Mouse (Mus musculus): ENCODE measurements at regions not wholly inside any gene's neighbourhood (a gene's known extent, or its start where the extent isn't known, plus 50 kb on each side); places are given as distances from the start of the nearest gene placed in this dataset.

- no peak for DNase-seq
These were observed 292.7 kb upstream of the Rtl1 start for GRCm38 (mm10) chr12:109892834-109893233.

- DNase-seq = no peak
These were observed 293.5 kb upstream of the Rtl1 start for GRCm38 (mm10) chr12:109893657-109894056.

DNA sequence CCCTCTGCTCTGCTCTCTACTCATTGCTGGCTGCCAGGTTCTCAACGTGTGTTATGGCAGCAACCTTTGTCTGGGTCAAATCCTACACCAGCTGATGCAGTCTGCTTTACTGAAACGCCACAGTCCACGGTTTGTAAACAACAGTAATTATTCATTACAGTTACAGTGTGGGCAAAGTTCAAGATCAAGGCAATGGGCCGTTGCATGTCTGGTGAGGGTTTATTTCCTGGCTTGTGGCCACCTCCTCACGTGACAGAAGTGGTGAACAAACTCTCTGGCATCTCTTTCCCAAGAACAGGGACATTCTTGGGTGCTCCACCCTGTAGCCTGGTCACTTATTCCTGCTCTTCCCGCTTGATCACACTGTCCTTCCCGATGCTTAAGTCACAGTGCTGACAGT lies 295.3 kb upstream of the Rtl1 start:
- no peak for DNase-seq

DNA sequence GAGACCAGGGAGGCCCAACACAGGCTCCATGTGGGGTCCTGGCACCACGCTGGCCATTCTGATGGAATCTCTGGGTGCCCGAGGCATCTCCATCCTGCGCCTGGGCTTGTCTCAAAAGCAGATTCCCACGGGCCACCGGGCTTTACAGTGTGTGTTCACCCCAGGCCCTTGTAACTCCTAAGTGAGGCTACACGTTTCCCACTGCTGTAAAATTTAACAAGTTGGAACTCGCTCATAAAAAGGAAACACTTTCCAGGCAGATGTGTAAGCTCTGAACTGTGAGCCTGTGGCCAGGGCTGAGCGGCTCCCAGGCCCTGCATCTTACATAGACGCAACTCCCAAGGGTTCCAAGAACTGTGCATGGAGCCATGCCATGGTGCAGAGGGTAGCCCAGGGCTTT lies 296.3 kb upstream of the Rtl1 start:
- DNase-seq = no peak

DNA sequence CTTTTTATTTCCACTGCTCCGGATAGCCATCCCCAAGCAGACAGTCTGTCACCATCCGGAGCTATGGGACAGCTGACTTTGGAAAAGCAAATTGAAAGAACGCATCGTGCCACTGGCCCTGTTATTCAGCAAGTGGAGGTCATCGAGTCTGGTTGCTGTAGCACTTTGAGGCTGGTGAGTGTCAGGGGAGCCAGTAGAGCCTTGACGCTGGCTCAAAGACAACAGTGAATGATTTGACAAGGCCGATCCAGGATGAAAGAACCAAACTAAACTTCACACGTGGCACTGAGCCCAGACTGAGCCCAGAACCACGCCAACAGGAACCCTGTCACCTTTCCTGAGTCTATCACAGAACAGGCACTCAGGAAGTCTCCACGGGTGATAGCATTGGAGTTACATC lies 296.8 kb upstream of the Rtl1 start:
- no peak for DNase-seq

DNA sequence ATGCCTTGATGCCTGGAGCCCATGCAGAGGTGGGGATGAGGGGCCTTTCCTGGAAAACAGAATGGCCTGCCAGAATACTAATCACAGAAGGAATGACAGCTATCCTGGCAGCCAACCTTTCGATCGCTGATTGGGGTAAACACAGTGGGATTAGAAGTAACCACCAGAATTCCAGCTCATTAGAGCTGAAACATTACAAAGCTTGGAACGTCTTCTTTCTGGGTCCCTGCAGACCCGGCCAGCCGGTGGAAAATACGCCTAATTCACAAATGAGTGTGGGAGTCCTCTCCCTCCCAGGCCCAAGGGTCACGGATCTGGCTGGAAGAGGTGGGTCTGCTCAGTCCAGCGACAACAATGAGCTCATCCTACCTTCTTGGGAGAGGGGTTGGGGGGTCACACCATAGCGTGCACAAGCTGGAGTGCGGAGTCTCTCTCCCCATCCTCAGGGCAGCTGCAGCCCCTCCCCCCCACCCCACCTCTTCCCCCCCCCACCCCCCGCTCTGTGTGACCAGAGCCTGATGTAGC lies 297.8 kb upstream of the Rtl1 start:
- no peak for DNase-seq

GRCm38 (mm10) chr12:109899420-109899819 lies 299.3 kb upstream of the Rtl1 start:
- DNase-seq = no peak

DNA sequence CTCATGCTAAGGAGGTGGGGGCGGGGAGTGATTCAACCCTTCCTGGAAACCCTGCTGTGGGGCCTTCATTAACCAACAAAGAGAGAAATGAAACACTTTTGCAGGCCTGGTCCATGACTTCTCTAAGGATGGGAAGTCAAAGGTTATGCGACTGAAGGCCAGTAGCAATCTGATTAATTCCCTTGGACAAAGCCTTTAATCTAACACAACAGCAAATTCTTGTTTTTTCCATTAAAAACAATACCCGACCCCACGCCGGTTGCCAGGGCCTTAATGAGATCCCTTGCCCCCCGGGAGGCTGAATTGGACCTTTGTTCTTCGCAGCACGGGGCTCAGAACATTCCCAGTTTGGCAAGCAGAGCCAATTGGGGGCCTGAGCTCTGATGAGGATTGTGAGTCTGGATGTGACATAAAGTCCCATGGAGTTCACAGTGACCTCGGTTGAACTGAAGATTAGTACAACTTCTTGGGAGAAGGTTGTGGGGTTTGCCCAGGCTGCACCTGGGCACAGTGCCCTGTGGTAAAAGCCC lies 310.9 kb upstream of the Rtl1 start:
- DNase-seq = no peak

DNA sequence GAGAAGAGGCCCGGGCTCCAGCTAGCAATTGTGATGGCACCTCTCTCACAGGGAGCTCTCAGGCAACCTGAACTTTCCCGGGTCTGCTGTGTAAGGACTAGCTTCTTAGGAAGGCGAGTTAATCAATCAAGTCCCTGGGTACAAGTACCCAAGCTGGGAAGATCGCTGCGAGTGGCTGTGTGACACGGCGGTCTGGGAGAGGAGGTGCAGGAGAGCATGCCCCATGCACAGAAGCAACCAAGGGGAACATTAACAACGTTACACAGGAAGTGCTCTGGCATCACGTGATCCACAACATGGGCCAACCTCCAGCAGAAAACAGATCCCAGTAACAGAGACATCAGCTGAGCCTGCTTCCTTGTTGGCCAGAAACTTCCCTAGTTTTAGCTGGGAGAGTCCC lies 311.4 kb upstream of the Rtl1 start:
- DNase-seq = no peak

- no peak for DNase-seq
These were observed 317.6 kb upstream of the Rtl1 start for GRCm38 (mm10) chr12:109917761-109918160.

DNA sequence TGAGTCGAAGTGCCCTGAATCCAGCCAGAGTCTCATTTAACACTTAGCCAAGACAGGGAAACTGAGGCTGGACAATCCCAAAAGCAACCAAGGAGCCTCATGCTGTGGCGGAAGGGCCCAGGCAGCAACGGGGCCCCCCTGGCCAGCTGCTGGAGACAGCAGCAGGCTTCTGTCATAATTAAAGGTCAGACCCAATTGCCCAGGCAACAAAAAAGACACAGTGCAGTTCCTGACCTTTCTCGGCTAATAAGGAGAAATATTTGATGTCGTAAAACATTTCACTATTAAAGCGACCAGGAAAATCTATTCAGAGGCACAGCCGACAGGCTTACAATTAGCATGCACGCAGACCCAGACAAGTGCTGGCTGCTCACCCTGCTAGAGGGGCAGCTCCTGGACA lies 318.8 kb upstream of the Rtl1 start:
- DNase-seq = no peak

- no peak for DNase-seq
These were observed 322.0 kb upstream of the Rtl1 start for GRCm38 (mm10) chr12:109922111-109922510.

- DNase-seq = no peak
These were observed 325.7 kb upstream of the Rtl1 start for GRCm38 (mm10) chr12:109925866-109926265.

DNA sequence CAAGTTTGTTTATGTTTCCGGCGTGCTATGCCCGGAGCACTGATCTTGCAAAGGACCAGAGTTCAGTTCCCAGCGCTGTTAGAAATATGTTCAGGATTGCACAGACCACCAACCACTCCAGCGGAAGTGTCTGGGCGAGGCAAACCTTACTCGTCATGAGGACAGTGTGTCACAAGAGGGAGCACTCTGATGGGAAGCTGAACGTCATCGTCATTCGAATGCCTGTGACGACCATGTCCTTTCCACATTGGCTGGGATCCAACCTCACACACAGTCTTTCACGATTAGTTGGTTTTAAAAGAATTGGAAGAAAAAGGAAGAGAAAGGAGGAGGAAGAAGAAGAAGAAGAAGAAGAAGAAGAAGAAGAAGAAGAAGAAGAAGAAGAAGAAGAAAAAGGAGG lies 326.5 kb upstream of the Rtl1 start:
- DNase-seq = no peak

- no peak for DNase-seq
These were observed 332.7 kb upstream of the Dio3 start for GRCm38 (mm10) chr12:109946179-109946578.

GRCm38 (mm10) chr12:109946936-109947335 lies 331.9 kb upstream of the Dio3 start:
- no peak for DNase-seq

DNA sequence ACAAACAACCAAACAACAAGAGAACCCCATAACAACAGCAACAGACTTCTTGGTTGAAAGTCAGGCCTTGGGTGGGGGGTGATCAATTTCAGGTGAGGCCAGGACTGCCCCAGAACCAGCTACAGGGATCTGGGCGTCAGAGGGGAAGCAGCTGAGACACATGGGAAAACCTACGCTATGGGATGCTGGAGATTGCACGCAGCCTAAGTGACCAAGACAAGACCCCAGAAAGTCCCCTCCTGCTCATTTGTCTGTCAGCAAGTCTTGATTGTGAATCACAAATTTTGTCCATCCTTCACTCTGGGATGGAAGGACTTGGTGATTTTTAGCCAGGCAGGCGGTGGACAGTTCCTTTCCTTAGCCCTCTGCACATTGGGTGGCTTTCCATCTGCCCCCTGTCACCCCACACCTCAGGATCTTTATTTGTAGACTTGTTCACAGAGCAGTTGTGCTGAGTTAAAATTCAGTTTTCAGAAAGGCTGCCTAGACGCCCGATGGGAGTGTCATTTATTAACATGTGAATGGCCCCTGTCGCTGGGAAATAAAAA lies 330.9 kb upstream of the Dio3 start:
- DNase-seq = no peak

DNA sequence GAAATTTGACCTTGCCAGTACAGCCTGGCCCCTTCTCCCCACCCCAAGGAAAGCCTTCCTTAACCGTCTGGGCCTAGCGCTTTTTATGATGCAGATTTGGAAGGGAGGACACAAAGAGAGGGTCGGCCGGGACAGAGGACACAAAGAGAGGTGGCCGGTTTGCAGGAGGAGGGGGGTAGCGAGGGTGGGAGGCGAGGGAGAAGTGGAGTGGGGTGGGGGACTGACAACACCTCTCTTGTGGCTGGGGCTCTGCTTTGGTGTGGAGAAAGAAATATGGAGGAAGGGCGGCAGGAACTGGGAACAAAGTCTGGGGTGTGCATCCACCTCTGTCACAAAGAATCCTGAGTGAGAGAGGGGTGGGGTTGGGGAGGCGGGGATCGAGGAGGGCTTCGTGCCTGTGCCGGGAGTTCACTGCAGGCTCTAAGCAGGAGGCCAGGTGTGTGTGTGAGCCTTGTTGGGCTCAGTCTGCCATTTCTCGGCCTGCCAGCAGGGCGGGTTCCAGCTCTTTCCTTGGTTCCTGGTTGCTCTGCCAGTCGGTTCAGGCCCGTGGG lies 330.4 kb upstream of the Dio3 start:
- no peak for DNase-seq

DNA sequence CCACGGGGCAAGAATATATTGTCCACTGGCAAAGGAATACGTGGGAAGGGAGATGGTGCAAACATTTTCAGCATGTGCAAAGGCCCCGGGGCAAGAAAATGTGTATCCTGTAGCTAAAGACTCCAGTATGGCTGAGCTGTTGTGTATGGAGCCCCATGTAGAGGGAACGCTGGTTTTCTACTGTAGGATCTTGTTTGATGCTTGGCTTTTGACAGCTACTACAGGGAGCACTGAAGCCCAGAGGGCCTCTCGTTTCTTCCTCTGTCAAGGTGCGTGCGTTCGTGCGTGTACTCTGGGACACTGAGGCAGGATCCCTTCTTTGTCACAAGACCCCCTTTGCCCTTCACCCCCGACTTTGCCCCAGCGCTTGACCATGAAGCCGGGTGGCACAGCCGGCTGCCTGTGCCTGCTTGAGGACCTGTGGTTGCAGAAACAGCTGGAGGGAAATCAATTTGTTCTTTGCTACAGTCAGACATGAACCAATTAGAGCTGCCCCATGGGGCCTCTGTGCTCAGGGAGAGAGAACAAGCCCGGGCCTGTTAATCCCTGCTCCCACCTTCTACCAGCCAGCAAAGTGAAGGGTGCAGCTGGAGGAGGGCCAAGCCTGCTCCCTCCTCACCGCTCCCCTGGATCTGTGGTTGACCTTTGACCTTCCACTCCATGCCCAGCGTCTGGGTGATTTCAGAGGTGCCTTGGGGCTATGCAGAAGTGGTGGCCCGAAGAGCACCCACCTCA lies 329.5 kb upstream of the Dio3 start:
- no peak for DNase-seq

DNA sequence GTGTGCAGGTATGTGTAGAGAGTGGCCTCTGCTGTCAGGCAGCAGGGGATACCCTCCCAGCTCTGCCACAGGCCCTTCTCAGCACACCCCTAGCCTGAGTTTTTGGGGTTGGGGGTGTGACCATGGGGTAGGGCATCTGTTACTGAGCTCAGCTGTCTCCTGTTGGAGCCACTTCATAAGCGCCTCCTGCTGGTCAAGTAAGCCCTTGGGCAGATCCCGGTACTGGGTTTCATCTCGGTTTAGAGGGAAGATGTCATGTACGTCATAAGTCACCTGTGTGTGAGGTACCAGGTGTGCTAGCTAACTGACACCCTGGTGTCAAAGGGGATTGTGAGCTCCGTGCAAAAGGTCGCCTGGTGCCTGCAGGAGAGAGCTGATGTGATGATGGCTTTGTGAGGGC lies 328.2 kb upstream of the Dio3 start:
- DNase-seq = no peak

- no peak for DNase-seq
These were observed 327.4 kb upstream of the Dio3 start for GRCm38 (mm10) chr12:109951473-109951872.

DNA sequence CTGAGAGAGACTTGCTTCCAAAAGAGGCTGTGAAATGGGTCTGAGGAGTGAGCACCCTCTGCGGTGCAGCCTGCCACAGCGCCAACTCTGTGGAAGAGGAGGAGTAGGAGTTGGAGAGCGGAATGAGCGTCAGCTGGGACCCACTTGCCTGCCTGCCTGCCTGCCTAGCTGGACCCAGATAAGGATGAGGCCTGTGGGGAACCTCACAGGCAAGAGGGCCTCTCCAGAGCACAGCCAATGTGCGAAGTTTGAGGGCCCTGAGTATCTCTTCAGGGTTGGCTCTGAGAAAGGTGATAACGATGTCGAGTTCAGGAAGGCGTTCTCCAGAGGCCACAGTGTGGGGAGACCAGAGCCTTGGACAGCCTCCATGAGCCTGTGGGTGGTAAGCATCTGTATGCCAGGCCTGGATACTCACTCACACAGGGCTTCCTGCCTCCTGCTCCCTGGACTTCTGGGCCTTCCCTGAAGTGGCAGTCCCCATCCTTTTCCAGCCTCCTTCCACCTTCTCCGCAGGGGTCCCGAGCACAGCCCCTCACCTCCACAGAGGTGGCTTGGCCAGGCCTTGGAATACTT lies 326.9 kb upstream of the Dio3 start:
- no peak for DNase-seq

- DNase-seq = no peak
These were observed 325.9 kb upstream of the Dio3 start for GRCm38 (mm10) chr12:109952933-109953332.

Measured in gastrocnemius, postnatal 10 days (tissue).